In genomic region chr4:69838940-69839339, GRCm38 (mm10) we compare ENCODE assay signal across 22 mouse cellular contexts.
DNase-seq lines count a peak whose midpoint lies in the region; ATAC-seq lines count a peak whose summit lies in the region.
"Had no signal": no experiment of that assay in that cellular context is flagged by ENCODE, and none has a peak within 500 bp of the region (broad histone marks: within the 10 kb centered on the region; RNA-seq: fewer than 3 reads in every experiment).

No protein-coding gene starts in this region.

- H3K36me3 ChIP-seq in heart, embryonic 10.5 days: no peaks in the 10 kb centered on the region
- no peaks in the 10 kb centered on the region for H3K36me3 ChIP-seq in midbrain, embryonic 16.5 days (ENCODE audit: control insufficient read depth, insufficient read depth, low read length)
- H3K36me3 ChIP-seq in embryonic facial prominence, embryonic 10.5 days (replicated peaks): no peaks in the 10 kb centered on the region
- H3K36me3 ChIP-seq: embryonic facial prominence, embryonic 12.5 days; G1E; hindbrain, embryonic 13.5 days; intestine, embryonic 15.5 days had no signal

- WGBS in heart, embryonic 10.5 days: 39% methylated on average over 4 of the region's 4 CpGs
- 21% methylated on average over 4 of the region's 4 CpGs for whole genome bisulfite sequencing in midbrain, embryonic 16.5 days
- 40% methylated on average over 4 of the region's 4 CpGs for WGBS in embryonic facial prominence, embryonic 10.5 days

- H3K27me3 ChIP-seq in heart, embryonic 10.5 days (ENCODE audit: insufficient read depth, poor library complexity, severe bottlenecking): no peaks in the 10 kb centered on the region
- no peaks in the 10 kb centered on the region for H3K27me3 ChIP-seq in midbrain, embryonic 16.5 days (ENCODE audit: control insufficient read depth, insufficient read depth, low read depth, low read length)
- no peaks in the 10 kb centered on the region for H3K27me3 ChIP-seq in embryonic facial prominence, embryonic 10.5 days (replicated peaks; ENCODE audit: low read depth, poor library complexity, severe bottlenecking)
- H3K27me3 ChIP-seq: CH12.LX; embryonic facial prominence, embryonic 12.5 days; hindbrain, embryonic 13.5 days; intestine, embryonic 15.5 days had no signal

- peak; percentile 39 for DNase-seq in heart, adult 11 months
- no peak for DNase-seq in heart, embryonic 10.5 days (ENCODE audit: low spot score)
- DNase-seq in ES-CJ7 (ENCODE audit: low read depth, low spot score) (peak; percentile 44), ZHBTc4 (ENCODE audit: low read depth, low spot score) (peak; percentile 72)
- no peak for DNase-seq in embryonic facial prominence, embryonic 10.5 days (ENCODE audit: low spot score)
- DNase-seq: cerebellum, adult 11 months; cerebellum, adult 8-10 months; cerebellum, postnatal 14 days; embryo, embryonic 11 days; gastrocnemius, adult 2 months; gastrocnemius, postnatal 25 days; heart, postnatal 10 days; heart, postnatal 4 days had no signal

- H3K4me2 ChIP-seq in midbrain, embryonic 16.5 days (ENCODE audit: low read length): no peak overlapping the region
- H3K4me2 ChIP-seq: embryonic facial prominence, embryonic 12.5 days; hindbrain, embryonic 13.5 days; intestine, embryonic 15.5 days had no signal

- no peak overlapping the region for H3K27ac ChIP-seq in heart, embryonic 10.5 days
- H3K27ac ChIP-seq in midbrain, embryonic 16.5 days (ENCODE audit: low read length): no peak overlapping the region
- no peak overlapping the region for H3K27ac ChIP-seq in embryonic facial prominence, embryonic 10.5 days (replicated peaks)
- H3K27ac ChIP-seq: embryonic facial prominence, embryonic 12.5 days; gastrocnemius, adult 2 months; hindbrain, embryonic 13.5 days; intestine, embryonic 15.5 days had no signal

- H3K4me3 ChIP-seq in heart, embryonic 10.5 days: no peak overlapping the region
- H3K4me3 ChIP-seq in midbrain, embryonic 16.5 days (ENCODE audit: low read depth, low read length): no peak overlapping the region
- H3K4me3 ChIP-seq in embryonic facial prominence, embryonic 10.5 days: no peak overlapping the region
- H3K4me3 ChIP-seq: embryonic facial prominence, embryonic 12.5 days; gastrocnemius, adult 2 months; hindbrain, embryonic 13.5 days; intestine, embryonic 15.5 days had no signal

- H3K4me1 ChIP-seq in heart, embryonic 10.5 days: peaks cover 5% of the 10 kb centered on the region; the same call in 1 of the 2 replicates
- peaks cover 8% of the 10 kb centered on the region for H3K4me1 ChIP-seq in midbrain, embryonic 16.5 days (ENCODE audit: control insufficient read depth, insufficient read depth, low read length)
- H3K4me1 ChIP-seq in embryonic facial prominence, embryonic 10.5 days: peaks cover 7% of the 10 kb centered on the region; the same call in 1 of the 2 replicates
- H3K4me1 ChIP-seq: embryonic facial prominence, embryonic 12.5 days; intestine, embryonic 15.5 days had no signal

- H3K9me3 ChIP-seq in heart, embryonic 10.5 days: no peaks in the 10 kb centered on the region
- H3K9me3 ChIP-seq in midbrain, embryonic 16.5 days (replicated peaks; ENCODE audit: control insufficient read depth, low read length, poor library complexity, severe bottlenecking): no peaks in the 10 kb centered on the region
- no peaks in the 10 kb centered on the region for H3K9me3 ChIP-seq in embryonic facial prominence, embryonic 10.5 days
- H3K9me3 ChIP-seq: embryonic facial prominence, embryonic 12.5 days; hindbrain, embryonic 13.5 days; intestine, embryonic 15.5 days had no signal

- ATAC-seq in midbrain, embryonic 16.5 days: peak; percentile 58; the same call in 1 of the 2 replicates
- ATAC-seq in CD4-positive, CD25-positive, alpha-beta regulatory T cell, adult 4 months: no peak
- ATAC-seq: activated CD4-positive, CD25-positive, alpha-beta regulatory T cell, adult 4 months; forebrain, embryonic 14.5 days; intestine, embryonic 15.5 days had no signal

- no peak overlapping the region for H3K9ac ChIP-seq in midbrain, embryonic 16.5 days (ENCODE audit: low read depth, low read length)
- H3K9ac ChIP-seq: embryonic facial prominence, embryonic 12.5 days; hindbrain, embryonic 13.5 days; intestine, embryonic 15.5 days had no signal

Comparison
In these comparisons a context has a peak if more than half of its experiments do, and no peak if none do; other contexts are left out.
1. DNase-seq: peak in heart, adult 11 months (single experiment), ES-CJ7 (single experiment) and ZHBTc4 (single experiment); none in heart, embryonic 10.5 days (single experiment) and embryonic facial prominence, embryonic 10.5 days (single experiment).